Mouse (Mus musculus) left cerebral cortex, adult 9 months (tissue): ENCODE data around the gene Snrpe.
A peak's percentile ranks its signal among the peaks of the same experiment; 100 is the strongest.

Source experiments
- DNase-seq, 2 experiments: peaks; one replicate each; pipeline ENCODE4 v3.0.0; 2022; ENCODE audit warnings: low spot score in 2 of 2

Snrpe gene

DNA sequence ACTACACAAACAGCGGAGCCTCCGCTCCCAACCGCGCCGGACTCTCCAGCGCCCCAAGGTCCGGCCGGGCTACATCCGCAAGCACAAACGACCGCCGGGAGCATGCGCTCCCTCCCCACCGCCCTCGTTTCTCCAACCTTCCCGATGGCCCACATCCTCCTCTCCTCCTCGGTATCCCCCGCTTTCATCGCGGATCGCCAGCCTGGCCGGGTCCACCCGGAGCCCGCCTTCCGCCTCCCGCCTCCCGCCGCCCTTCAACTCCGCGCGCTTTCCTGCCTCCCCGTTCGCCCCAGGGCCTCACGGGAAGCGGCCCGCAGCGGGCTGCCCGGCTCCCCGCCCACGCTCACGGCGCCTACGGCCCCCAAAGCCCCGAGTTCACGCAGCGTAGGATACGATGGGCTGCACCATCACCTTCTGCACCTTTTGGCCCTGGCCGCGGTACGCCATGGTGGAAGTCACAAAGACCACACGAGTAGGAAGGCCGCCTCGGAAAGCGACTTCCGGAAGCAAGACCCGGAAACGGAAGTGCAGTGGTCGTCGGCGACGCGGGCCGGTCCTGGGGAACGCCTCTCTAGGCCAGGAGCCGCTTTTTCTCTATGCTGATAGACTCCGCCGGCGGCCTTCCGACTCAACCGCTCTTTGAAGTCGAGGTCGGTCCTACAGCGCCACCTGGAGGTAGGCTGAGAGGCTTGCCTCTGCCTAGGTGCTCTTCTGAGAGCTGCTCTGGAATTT is at the start of gene Snrpe:
Gene Snrpe, minus strand, starts transcription at position 521 of the 732 bp plus-strand sequence.
- DNase-seq = peak; percentile 82 to 95

DNA sequence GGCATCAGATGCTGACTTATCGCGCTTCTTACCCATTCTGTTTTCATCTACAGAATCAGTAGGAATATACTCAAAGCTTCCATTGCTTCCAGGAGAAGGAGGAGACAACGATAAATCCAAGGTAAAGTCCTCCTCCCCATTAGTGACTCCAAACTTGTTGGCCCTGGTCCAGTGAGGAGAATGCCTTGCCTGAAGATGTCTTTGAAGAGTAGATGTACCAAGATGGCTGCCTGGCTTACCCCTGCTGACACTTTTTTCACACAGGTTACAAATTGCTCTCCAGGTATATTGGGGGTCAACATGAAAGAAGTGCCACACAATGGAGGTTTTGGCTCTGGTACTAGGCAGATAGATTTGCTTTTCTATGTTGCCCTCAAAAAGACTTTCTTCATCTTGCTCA is 48.8 kb upstream of the Snrpe start:
- no peak for DNase-seq

DNA sequence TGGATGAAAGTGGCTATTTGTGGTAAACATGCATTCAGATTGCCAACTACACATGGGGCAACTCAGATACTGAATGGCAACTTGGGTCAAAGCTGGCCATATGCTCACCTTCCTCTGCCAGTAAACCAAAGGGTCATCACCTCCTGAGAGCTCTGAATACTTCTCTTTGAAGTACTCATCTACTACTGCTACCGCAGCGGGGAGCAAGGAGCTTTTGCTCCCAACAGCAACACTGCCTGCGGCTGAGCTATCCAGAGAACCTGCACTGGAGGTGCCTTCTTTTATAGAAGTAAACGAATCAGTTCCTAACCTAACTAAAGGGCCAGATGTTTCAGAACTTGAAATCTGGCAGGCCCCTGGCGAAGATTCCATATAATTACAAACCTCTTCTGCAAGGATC is 46.7 kb upstream of the Snrpe start:
- no peak for DNase-seq

DNA sequence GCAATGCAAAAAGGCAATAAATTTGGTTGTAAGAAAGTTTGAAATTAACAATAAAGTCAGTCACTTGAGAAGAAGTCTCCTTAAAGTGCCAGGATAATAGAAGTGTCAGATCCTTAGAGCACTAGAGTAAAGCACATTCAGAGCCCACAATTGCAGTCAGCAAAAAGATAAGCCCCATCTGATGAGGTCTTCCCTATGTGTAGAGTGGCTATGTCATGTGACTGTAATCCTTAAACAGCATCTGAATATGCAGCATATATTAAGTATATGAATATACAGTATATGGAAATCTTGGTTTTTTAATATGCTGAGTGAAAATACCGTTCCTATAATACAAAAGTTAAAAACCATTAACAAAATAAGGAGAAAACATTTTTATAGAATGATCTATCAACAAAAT is 42.9 kb upstream of the Snrpe start:
- DNase-seq = no peak

DNA sequence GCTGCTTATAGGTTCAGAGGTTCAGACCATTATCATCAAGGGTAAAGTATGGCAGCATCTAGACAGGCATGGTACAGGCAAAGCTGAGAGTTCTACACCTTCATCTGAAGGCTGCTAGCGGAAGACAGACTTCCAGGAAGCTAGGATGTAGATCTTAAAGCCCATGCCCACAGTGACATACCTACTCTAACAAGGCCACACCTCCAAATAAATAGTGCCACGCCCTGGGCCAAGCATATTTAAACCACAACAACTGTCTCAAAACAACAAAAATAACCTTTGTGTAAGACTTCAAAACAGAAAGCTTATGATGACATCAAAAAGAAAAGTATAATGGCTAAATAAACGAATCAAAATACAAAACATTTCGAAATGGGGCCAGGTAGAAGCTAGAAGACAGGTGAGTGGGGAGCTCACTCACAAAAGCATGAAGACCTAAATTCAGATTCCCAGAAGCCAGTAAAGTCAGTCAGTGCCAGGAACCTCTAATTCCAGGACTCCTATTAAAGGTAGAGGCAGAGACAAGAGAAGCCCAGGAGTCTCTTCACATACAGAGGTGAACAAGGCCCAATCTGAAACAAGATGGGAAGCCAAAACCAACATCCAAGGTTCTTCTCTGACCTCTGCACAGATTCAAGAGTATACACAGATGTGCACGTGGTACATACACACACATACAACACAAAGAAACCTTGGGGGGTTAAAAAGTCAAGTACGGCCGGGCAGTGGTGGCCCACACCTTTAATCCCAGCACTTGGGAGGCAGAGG is 40.4 kb upstream of the Snrpe start:
- no peak for DNase-seq

DNA sequence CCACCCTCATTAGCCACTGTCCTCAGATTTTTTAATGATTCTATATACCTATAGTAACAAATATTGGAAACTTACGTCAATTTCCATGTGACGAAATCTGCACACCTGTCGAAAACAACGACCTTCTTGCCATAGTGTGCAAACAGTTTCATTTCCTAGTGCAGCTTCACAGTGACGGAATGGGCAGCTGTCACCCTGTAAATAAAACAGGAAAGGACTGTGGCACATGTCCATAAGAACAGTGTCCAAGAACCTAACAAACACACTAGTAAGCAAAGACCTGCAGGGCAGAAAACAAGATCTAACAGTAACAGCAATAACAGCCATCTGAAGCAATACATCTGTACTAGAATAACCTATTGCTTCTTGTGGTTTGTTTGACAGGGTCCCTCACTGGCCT is 35.6 kb upstream of the Snrpe start:
- DNase-seq = no peak

DNA sequence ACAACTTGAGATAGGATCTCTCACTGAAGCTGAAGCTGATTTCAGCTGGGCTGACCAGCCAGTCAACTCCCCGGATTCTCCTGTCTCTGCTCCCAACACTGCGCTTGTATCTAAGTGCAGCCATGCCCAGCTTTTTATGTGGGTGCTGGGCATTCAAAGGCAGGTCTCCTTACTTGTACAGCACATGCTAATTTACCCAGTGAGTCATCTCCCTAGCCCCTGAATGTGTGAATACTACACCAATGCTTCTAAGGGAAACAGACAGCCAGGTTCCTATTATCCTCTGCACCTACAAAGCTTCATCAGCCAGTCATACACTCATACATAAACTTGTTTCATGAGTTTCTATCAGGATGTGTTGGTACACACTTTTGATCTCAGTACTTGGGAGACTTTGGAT is 31.1 kb upstream of the Snrpe start:
- no peak for DNase-seq

- DNase-seq = no peak
Observed at GRCm38 (mm10) chr1:133638517-133638916, 28.4 kb upstream of the Snrpe start.

GRCm38 (mm10) chr1:133632168-133632567 is 22.1 kb upstream of the Snrpe start:
- no peak for DNase-seq

- no peak for DNase-seq
Observed at GRCm38 (mm10) chr1:133625052-133625451, 15.0 kb upstream of the Snrpe start.

DNA sequence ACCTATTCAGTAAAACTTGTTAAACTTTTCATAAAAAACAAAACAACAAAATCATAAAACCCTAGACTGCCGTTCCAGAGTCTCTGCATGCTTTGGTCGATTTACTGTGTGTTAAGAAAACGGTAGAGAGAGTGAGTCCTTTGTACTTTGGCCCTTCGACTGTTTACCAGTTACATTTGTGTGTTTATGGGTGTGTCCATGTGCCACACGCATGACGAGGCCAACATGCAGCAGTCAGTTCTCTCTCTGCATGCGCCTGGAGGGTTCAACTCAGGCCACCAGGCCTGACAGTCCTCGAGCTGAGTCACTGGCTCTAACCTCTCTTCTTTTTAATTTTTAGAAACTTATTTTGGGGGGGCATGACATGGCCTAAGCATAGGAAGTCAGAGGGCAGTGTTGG is 8.2 kb upstream of the Snrpe start:
- DNase-seq = no peak

- no peak for DNase-seq
Observed at GRCm38 (mm10) chr1:133617908-133618307, 7.8 kb upstream of the Snrpe start.

DNA sequence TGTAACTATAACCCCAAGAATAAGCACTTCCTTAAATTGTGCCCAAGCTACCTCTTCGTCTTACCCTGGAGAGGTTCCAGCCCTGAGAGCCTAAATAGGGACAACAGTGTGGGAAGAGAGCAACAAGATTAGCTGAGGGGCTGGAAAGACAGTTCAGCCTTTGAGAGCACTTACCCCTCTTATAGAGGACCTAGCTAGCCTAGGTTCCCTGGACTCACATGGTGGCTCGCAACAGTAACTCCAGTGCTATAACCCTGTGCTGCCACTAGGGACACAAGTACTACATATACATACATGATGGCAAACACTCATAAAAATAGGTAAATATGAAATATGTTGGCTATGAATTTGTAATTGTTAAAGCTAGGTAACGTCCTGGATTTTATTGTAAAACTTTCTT is 3.7 kb upstream of the Snrpe start:
- DNase-seq = no peak

- DNase-seq = no peak
Observed at GRCm38 (mm10) chr1:133611436-133611835, 1.3 kb upstream of the Snrpe start.

- DNase-seq = no peak
Observed at GRCm38 (mm10) chr1:133610601-133611000, 510 bp upstream of the Snrpe start.

- DNase-seq = no peak
Observed at GRCm38 (mm10) chr1:133603174-133603573, 6.9 kb downstream of the Snrpe start.

DNA sequence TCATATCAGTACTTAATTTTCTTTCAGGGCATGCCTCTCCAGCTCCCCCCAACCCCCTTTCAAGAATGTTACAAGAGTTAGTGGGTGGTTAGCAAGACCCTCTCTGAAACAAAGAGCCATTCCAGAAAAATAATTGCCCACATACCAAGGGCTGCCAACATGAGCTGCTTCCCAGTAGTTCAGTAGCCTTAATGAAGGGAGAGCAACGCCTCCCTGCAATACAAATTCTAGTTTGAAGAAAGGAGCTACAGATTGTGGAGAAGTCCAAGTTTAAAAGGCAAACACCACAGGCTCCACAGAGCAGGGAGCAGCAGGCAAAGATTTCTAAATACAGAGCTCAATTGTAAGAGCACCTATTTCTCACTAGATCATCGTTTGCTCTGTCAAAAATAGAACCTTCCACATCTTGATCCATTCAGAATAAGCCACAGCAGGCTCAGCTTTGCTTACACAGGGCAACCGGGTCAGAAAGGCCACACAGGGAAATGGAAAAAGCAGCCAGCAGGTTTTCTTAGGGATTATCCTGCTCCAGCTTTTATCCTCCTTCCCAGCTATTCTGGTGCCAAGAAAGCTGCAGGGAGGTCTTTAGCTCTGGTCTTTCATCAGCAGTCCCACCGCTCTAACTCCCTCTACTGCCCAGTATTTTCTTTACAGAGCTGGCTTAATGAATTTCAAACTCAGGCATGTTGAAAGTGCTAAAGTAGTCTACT is 13.6 kb downstream of the Snrpe start:
- peak in 1 of 2 experiments; percentile 18 for DNase-seq

- DNase-seq = no peak
Observed at GRCm38 (mm10) chr1:133585995-133586537, 24.0 kb downstream of the Snrpe start.

- DNase-seq = no peak
Observed at GRCm38 (mm10) chr1:133571293-133571692, 38.8 kb downstream of the Snrpe start.
